Mouse (Mus musculus) olfactory bulb, adult 2 months (tissue): ENCODE measurements around the gene Ppm1h. TPM values are rescaled to one million over a fixed set of nuclear protein-coding genes. Genes with fewer than 3 reads are reported as not detected.

Experiments
- H3K27ac ChIP-seq: fragments of 200-500 bp; 2 replicates; pipeline ENCODE4 v1.5.1; 2012; ENCODE audit warnings: low read depth, low read length; ENCODE audit not compliant: insufficient read depth
- H3K4me1 ChIP-seq: fragments of 200-500 bp; 2 replicates; pipeline ENCODE4 v1.6.1; 2012; ENCODE audit warnings: low read length; ENCODE audit not compliant: control insufficient read depth, insufficient read depth
- H3K4me3 ChIP-seq: fragments of 200-500 bp; 2 replicates; pipeline ENCODE4 v1.5.1; 2012; ENCODE audit warnings: mild to moderate bottlenecking, low read depth, low read length, moderate library complexity; ENCODE audit not compliant: insufficient read depth
- CTCF ChIP-seq: fragments of 200-500 bp; IDR thresholded peaks from 2 replicates; pipeline ENCODE4 v1.5.1; 2012; ENCODE audit warnings: low read depth, mild to moderate bottlenecking, low read length, moderate library complexity; ENCODE audit not compliant: insufficient read depth
- POLR2A ChIP-seq: fragments of 200-500 bp; IDR thresholded peaks from 2 replicates; pipeline ENCODE4 v1.6.1; 2012; ENCODE audit warnings: mild to moderate bottlenecking, low read depth, low read length, moderate library complexity; ENCODE audit not compliant: insufficient read depth
- WGBS: fragments of 180-500 bp; shearing (Covaris S2); methylation state at CpG from one replicate; pipeline ENCODE4 v1.1.7; 2018; 5-methylcytosine and 5-hydroxymethylcytosine counted together
- polyA plus RNA-seq: library from polyadenylated mRNA; stranded (reverse); fragments of >200 nt; gene quantifications from 2 replicates; pipeline ENCODE4 v1.2.4, GENCODE M21; 2012; ENCODE audit warnings: low replicate concordance; ENCODE audit not compliant: missing spikeins, insufficient read depth, insufficient read length

Ppm1h gene
- polyA plus RNA-seq, 1 experiment = not detected

- TF ChIP-seq POLR2A = no peak
- no peak for TF ChIP-seq CTCF
- H3K4me3 ChIP-seq = no peak overlapping the region
- no peak overlapping the region for H3K27ac ChIP-seq
- peaks cover 12% of the 10 kb centered on the region for H3K4me1 ChIP-seq
- 80% methylated on average over 12 of the region's 12 CpGs for WGBS
Measured at GRCm38 (mm10) chr10:122789648-122790170, 111.1 kb downstream of the Ppm1h start.

- H3K4me3 ChIP-seq = 0 out of 2 replicates have a peak overlapping the region, but pooled peaks have one; percentile 0
- H3K27ac ChIP-seq = no peak overlapping the region
- WGBS = 12% methylated on average over 21 of the region's 21 CpGs
- TF ChIP-seq CTCF (no peak), POLR2A (no peak)
- H3K4me1 ChIP-seq = peaks cover 12% of the 10 kb centered on the region
Measured at GRCm38 (mm10) chr10:122792021-122792966, 113.7 kb downstream of the Ppm1h start.

GRCm38 (mm10) chr10:122793193-122793592 lies 114.6 kb downstream of the Ppm1h start:
- TF ChIP-seq POLR2A = no peak
- no peak for TF ChIP-seq CTCF
- Histone ChIP-seq H3K4me1 (peaks cover 12% of the 10 kb centered on the region), H3K27ac (no peak overlapping the region), H3K4me3 (no peak overlapping the region)
- 78% methylated on average over 11 of the region's 11 CpGs for WGBS

GRCm38 (mm10) chr10:122794187-122794850 lies 115.8 kb downstream of the Ppm1h start:
- H3K4me1 ChIP-seq = peaks cover 12% of the 10 kb centered on the region
- TF ChIP-seq POLR2A (no peak), CTCF (peak; percentile 47; the same call in 1 of the 2 replicates)
- WGBS = 40% methylated on average over 20 of the region's 20 CpGs
- H3K27ac ChIP-seq = no peak overlapping the region
- H3K4me3 ChIP-seq = no peak overlapping the region

- 89% methylated on average over 6 of the region's 6 CpGs for WGBS
- TF ChIP-seq POLR2A = no peak
- no peak for TF ChIP-seq CTCF
- no peak overlapping the region for H3K27ac ChIP-seq
- peaks cover 6% of the 10 kb centered on the region for H3K4me1 ChIP-seq
- H3K4me3 ChIP-seq = no peak overlapping the region
Measured at GRCm38 (mm10) chr10:122797955-122798354, 119.4 kb downstream of the Ppm1h start.

GRCm38 (mm10) chr10:122800003-122800731 lies 121.6 kb downstream of the Ppm1h start:
- TF ChIP-seq CTCF (no peak), POLR2A (no peak)
- no peak overlapping the region for H3K27ac ChIP-seq
- no peak overlapping the region for H3K4me3 ChIP-seq
- WGBS = 83% methylated on average over 19 of the region's 19 CpGs
- H3K4me1 ChIP-seq = no peaks in the 10 kb centered on the region

GRCm38 (mm10) chr10:122800732-122801110 lies 122.2 kb downstream of the Ppm1h start:
- WGBS = 88% methylated on average over 4 of the region's 4 CpGs
- H3K4me3 ChIP-seq = no peak overlapping the region
- no peaks in the 10 kb centered on the region for H3K4me1 ChIP-seq
- no peak overlapping the region for H3K27ac ChIP-seq
- no peak for TF ChIP-seq CTCF

GRCm38 (mm10) chr10:122802218-122802617 lies 123.7 kb downstream of the Ppm1h start:
- no peak overlapping the region for H3K27ac ChIP-seq
- no peaks in the 10 kb centered on the region for H3K4me1 ChIP-seq
- TF ChIP-seq CTCF (no peak), POLR2A (no peak)
- H3K4me3 ChIP-seq = no peak overlapping the region
- 54% methylated on average over 30 of the region's 30 CpGs for WGBS
